Mouse (Mus musculus): ENCODE results near the gene Cbx6.

GRCm38 (mm10) chr15:79805246-79805645 lies 29.2 kb downstream of the Cbx6 start:
- no peak for TF ChIP-seq CTCF (IDR thresholded peaks at IDR 0.05; ENCODE audit: control insufficient read depth, insufficient read depth, low read length)
- no peak for TF ChIP-seq POLR2A (IDR thresholded peaks at IDR 0.05; ENCODE audit: borderline replicate concordance, control insufficient read depth, low read depth, low read length)

Measured in bone marrow, adult 2 months (tissue).